ENCODE assay signal across 8 mouse cellular contexts in the genomic region with DNA sequence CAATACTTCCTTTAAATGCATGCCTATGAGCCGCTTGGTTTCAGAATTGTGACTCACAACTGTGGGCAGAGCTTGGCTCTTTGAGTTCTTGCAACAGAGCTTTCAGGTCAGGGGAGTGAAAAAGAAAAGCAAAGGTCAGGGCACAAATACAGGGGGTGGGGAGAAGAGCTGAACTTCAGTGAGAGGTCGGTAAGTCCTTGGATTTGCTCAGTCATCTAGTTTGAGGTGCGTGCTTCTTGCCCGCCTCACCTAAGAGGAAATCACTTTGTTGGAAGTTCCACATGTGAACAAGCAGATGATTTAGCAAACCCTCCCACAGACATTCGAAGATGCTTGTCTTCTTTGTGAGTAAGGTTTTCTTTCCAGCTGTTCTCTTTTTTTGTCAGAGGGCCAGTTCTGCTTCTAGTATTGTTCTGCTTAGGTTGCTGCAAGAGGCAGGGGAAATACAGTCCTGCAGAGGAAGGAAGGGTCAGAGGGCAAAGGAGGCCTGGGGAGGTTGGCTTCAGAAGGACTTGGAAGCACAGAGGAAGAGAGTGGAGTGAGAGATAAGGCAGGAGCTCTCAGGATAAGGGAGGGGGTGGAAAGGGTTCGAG. TPM values are rescaled to one million over a fixed set of nuclear protein-coding genes. Genes with fewer than 3 reads are reported as not detected.
DNase-seq lines count a peak whose midpoint lies in the region; ATAC-seq lines count a peak whose summit lies in the region.

No protein-coding gene starts in this region.

- no peaks in the 10 kb centered on the region for H3K9me3 ChIP-seq in heart, embryonic 16.5 days (replicated peaks; ENCODE audit: control insufficient read depth, low read length)
- no peaks in the 10 kb centered on the region for H3K9me3 ChIP-seq in liver, embryonic 13.5 days (replicated peaks)

- H3K36me3 ChIP-seq in heart, embryonic 16.5 days (ENCODE audit: control insufficient read depth, insufficient read depth) = no peaks in the 10 kb centered on the region
- no peaks in the 10 kb centered on the region for H3K36me3 ChIP-seq in liver, embryonic 13.5 days

- H3K9ac ChIP-seq in heart, embryonic 16.5 days (ENCODE audit: low read length) = no peak overlapping the region
- H3K9ac ChIP-seq in liver, embryonic 13.5 days = no peak overlapping the region

- 39% methylated on average over 6 of the region's 6 CpGs for WGBS in heart, embryonic 16.5 days
- WGBS in liver, embryonic 13.5 days (ENCODE audit: insufficient replicate concordance) = 11% methylated on average over 6 of the region's 6 CpGs

- H3K27me3 ChIP-seq in heart, embryonic 16.5 days (ENCODE audit: control insufficient read depth, insufficient read depth, low read length) = no peaks in the 10 kb centered on the region
- H3K27me3 ChIP-seq in liver, embryonic 13.5 days = no peaks in the 10 kb centered on the region

- H3K27ac ChIP-seq in heart, embryonic 16.5 days (ENCODE audit: low read length) = peak overlapping the region; percentile 80
- H3K27ac ChIP-seq in liver, embryonic 13.5 days = peak overlapping the region; percentile 69

- ATAC-seq in heart, embryonic 16.5 days (replicated peaks; ENCODE audit: extremely low read depth, insufficient read depth, low FRiP score) = peak; percentile 71; the same call in 1 of the 2 replicates
- ATAC-seq in liver, embryonic 13.5 days (ENCODE audit: low read depth) = peak; percentile 77

- DNase-seq in adrenal gland, adult 2 months = peak; percentile 79
- no peak for DNase-seq in adrenal gland, postnatal 25 days
- DNase-seq in brain, adult 2 months (ENCODE audit: low read depth, low spot score) = peak; percentile 21
- peak; percentile 24 for DNase-seq in liver, embryonic 13.5 days
- no peak for DNase-seq in B cell, adult 2 months
- DNase-seq in left cerebral cortex, adult 9 months (ENCODE audit: low spot score in 2 of 2) = no peak
- no peak for DNase-seq in retina, embryonic 14.5 days (ENCODE audit: low spot score)

- no peak overlapping the region for H3K4me2 ChIP-seq in heart, embryonic 16.5 days (ENCODE audit: low read depth, low read length)
- H3K4me2 ChIP-seq in liver, embryonic 13.5 days = peak overlapping the region; percentile 38

- peaks cover 9% of the 10 kb centered on the region for H3K4me1 ChIP-seq in heart, embryonic 16.5 days (ENCODE audit: control insufficient read depth, insufficient read depth, low read length)
- peaks cover 42% of the 10 kb centered on the region for H3K4me1 ChIP-seq in liver, embryonic 13.5 days (replicated peaks)

- H3K4me3 ChIP-seq in heart, embryonic 16.5 days (ENCODE audit: low read length) = no peak overlapping the region
- no peak overlapping the region for H3K4me3 ChIP-seq in liver, embryonic 13.5 days (replicated peaks)

RNA-seq across cellular contexts. Expression of a gene that starts 25.5 kb away (rescaled TPM):
- total RNA-seq in adrenal gland, adult 2 months (2021) = 10 to 100 TPM; 12.0 to 12.5 TPM
- 0.78 and 1.0 TPM in 2 replicates for polyA plus RNA-seq in adrenal gland, adult 2 months (2012; rRNA removed)
- total RNA-seq in adrenal gland, postnatal 25 days (2021) = 11.8 and 14.4 TPM in 2 replicates
- polyA plus RNA-seq in heart, embryonic 16.5 days (2015; fragmentation: Nextera tagmentation; extraction: Ambion mirVana) = 10.9 and 11.0 TPM in 2 replicates
- polyA plus RNA-seq in liver, embryonic 13.5 days (2015; fragmentation: Nextera tagmentation; extraction: Ambion mirVana) = 3.4 and 5.5 TPM in 2 replicates

Comparison
In these comparisons a context has a peak if more than half of its experiments do, and no peak if none do; other contexts are left out.
1. DNase-seq: peak in adrenal gland, adult 2 months (single experiment), brain, adult 2 months (single experiment) and liver, embryonic 13.5 days (single experiment); none in adrenal gland, postnatal 25 days (single experiment), B cell, adult 2 months (0 of 2), left cerebral cortex, adult 9 months (0 of 2) and retina, embryonic 14.5 days (single experiment).